ENCODE assay signal across 14 mouse cellular contexts in genomic region chr4:68801923-68802855, GRCm38 (mm10).
DNase-seq lines count a peak whose midpoint lies in the region; ATAC-seq and TF ChIP-seq lines count a peak whose summit lies in the region.
"Had no signal": no experiment of that assay in that cellular context is flagged by ENCODE, and none has a peak within 500 bp of the region (broad histone marks: within the 10 kb centered on the region; RNA-seq: fewer than 3 reads in every experiment).

No protein-coding gene starts in this region.

- H3K9me3 ChIP-seq in hindbrain, postnatal 0 days (ENCODE audit: low read length): no peaks in the 10 kb centered on the region
- no peaks in the 10 kb centered on the region for H3K9me3 ChIP-seq in hindbrain, embryonic 12.5 days (replicated peaks)
- H3K9me3 ChIP-seq: kidney, embryonic 15.5 days; limb, embryonic 13.5 days; midbrain, embryonic 15.5 days had no signal

- TF ChIP-seq CTCF in hindbrain, postnatal 0 days (IDR thresholded peaks at IDR 0.05; ENCODE audit: low read depth): no peak
- TF ChIP-seq CTCF in lung, adult 2 months (IDR thresholded peaks at IDR 0.05; ENCODE audit: insufficient read depth, low read length): no peak
- TF ChIP-seq CTCF in cortical plate, adult 2 months (IDR thresholded peaks at IDR 0.05; ENCODE audit: extremely low read depth, insufficient read depth, low read length): no peak

- no peak overlapping the region for H3K27ac ChIP-seq in hindbrain, postnatal 0 days
- H3K27ac ChIP-seq in hindbrain, embryonic 12.5 days: no peak overlapping the region
- H3K27ac ChIP-seq in cortical plate, adult 2 months (ENCODE audit: insufficient read depth, low read length): peak overlapping the region; percentile 72
- H3K27ac ChIP-seq: kidney, embryonic 15.5 days; limb, embryonic 13.5 days; midbrain, embryonic 15.5 days had no signal

- H3K4me2 ChIP-seq in hindbrain, postnatal 0 days (ENCODE audit: low read depth, low read length): no peak overlapping the region
- H3K4me2 ChIP-seq in hindbrain, embryonic 12.5 days (replicated peaks): no peak overlapping the region
- H3K4me2 ChIP-seq: kidney, embryonic 15.5 days; limb, embryonic 13.5 days; midbrain, embryonic 15.5 days had no signal

- DNase-seq in hindbrain, postnatal 0 days (ENCODE audit: low spot score): peak; percentile 43
- peak; percentile 2 for DNase-seq in lung, postnatal 10 days
- DNase-seq in lung, adult 2 months: no peak
- DNase-seq in mesoderm, embryonic 11.5 days (ENCODE audit: low read depth, low spot score): peak; percentile 6
- no peak for DNase-seq in embryo, embryonic 9.5 days (ENCODE audit: extremely low spot score)
- DNase-seq: adrenal gland, postnatal 14 days; layer of hippocampus, adult 9-11 months; thymus, postnatal 36 days had no signal

- no peaks in the 10 kb centered on the region for H3K4me1 ChIP-seq in hindbrain, postnatal 0 days (ENCODE audit: insufficient read depth, low read length)
- no peaks in the 10 kb centered on the region for H3K4me1 ChIP-seq in hindbrain, embryonic 12.5 days
- no peaks in the 10 kb centered on the region for H3K4me1 ChIP-seq in lung, adult 2 months (ENCODE audit: control insufficient read depth, insufficient read depth, low read length)
- peaks cover 6% of the 10 kb centered on the region for H3K4me1 ChIP-seq in cortical plate, adult 2 months (ENCODE audit: control insufficient read depth, insufficient read depth, low read length)
- H3K4me1 ChIP-seq: kidney, embryonic 15.5 days had no signal

- WGBS in hindbrain, postnatal 0 days: 68% methylated on average over 6 of the region's 6 CpGs
- 72% methylated on average over 6 of the region's 6 CpGs for WGBS in hindbrain, embryonic 12.5 days
- whole genome bisulfite sequencing in lung, adult 2 months: 55% methylated on average over 6 of the region's 6 CpGs

- H3K36me3 ChIP-seq in hindbrain, postnatal 0 days (ENCODE audit: insufficient read depth, low read length): no peaks in the 10 kb centered on the region
- H3K36me3 ChIP-seq in hindbrain, embryonic 12.5 days: no peaks in the 10 kb centered on the region
- H3K36me3 ChIP-seq: kidney, embryonic 15.5 days; limb, embryonic 13.5 days; midbrain, embryonic 15.5 days had no signal

- H3K27me3 ChIP-seq in hindbrain, postnatal 0 days (ENCODE audit: insufficient read depth, low read length): no peaks in the 10 kb centered on the region
- H3K27me3 ChIP-seq in hindbrain, embryonic 12.5 days: no peaks in the 10 kb centered on the region
- H3K27me3 ChIP-seq: kidney, embryonic 15.5 days; limb, embryonic 13.5 days; midbrain, embryonic 15.5 days had no signal

- H3K9ac ChIP-seq in hindbrain, postnatal 0 days (replicated peaks; ENCODE audit: low read length): no peak overlapping the region
- H3K9ac ChIP-seq in hindbrain, embryonic 12.5 days: no peak overlapping the region
- H3K9ac ChIP-seq: kidney, embryonic 15.5 days; limb, embryonic 13.5 days; midbrain, embryonic 15.5 days had no signal

- no peak for ATAC-seq in hindbrain, postnatal 0 days
- no peak for ATAC-seq in hindbrain, embryonic 12.5 days (ENCODE audit: low FRiP score)
- ATAC-seq: CD4-positive, CD25-positive, alpha-beta regulatory T cell, adult 4 months; midbrain, embryonic 15.5 days had no signal

- no peak overlapping the region for H3K4me3 ChIP-seq in hindbrain, postnatal 0 days (ENCODE audit: low read length)
- H3K4me3 ChIP-seq in hindbrain, embryonic 12.5 days: no peak overlapping the region
- H3K4me3 ChIP-seq in lung, adult 2 months (replicated peaks; ENCODE audit: extremely low read depth, low read depth, low read length): no peak overlapping the region
- H3K4me3 ChIP-seq in cortical plate, adult 2 months (ENCODE audit: insufficient read depth, low read length): no peak overlapping the region
- H3K4me3 ChIP-seq: kidney, embryonic 15.5 days; limb, embryonic 13.5 days; midbrain, embryonic 15.5 days had no signal

- no peak for TF ChIP-seq POLR2A in lung, adult 2 months (IDR thresholded peaks at IDR 0.05; ENCODE audit: borderline replicate concordance, extremely low read depth, low read depth, low read length)
- no peak for TF ChIP-seq POLR2A in cortical plate, adult 2 months (IDR thresholded peaks at IDR 0.05; ENCODE audit: extremely low read depth, insufficient read depth, low read length)

Comparison
In these comparisons a context has a peak if more than half of its experiments do, and no peak if none do; other contexts are left out.
1. DNase-seq: peak in hindbrain, postnatal 0 days (single experiment), lung, postnatal 10 days (single experiment) and mesoderm, embryonic 11.5 days (single experiment); none in lung, adult 2 months (single experiment) and embryo, embryonic 9.5 days (single experiment).